Mouse (Mus musculus) bone marrow macrophage, adult 2 months (primary cell): Measurements from ENCODE around the gene Snx10.

Source experiments
- CTCF ChIP-seq: IDR thresholded peaks from 2 replicates; pipeline ENCODE4 v1.5.1; 2012; ENCODE audit warnings: low read depth, mild to moderate bottlenecking, low read length, moderate library complexity
- POLR2A ChIP-seq: IDR thresholded peaks from 2 replicates; pipeline ENCODE4 v1.6.1; 2012; ENCODE audit warnings: mild to moderate bottlenecking, low read depth, low read length, borderline replicate concordance

GRCm38 (mm10) chr6:51566771-51567680 lies 43.3 kb downstream of the Snx10 start:
- TF ChIP-seq POLR2A = no peak
- TF ChIP-seq CTCF = no peak
